Comparison of ENCODE assay signal across 12 mouse cellular contexts in genomic region chr2:94316526-94316925, GRCm38 (mm10).
A peak's percentile ranks its signal among the peaks of the same experiment; 100 is the strongest.
DNase-seq lines count a peak whose midpoint lies in the region; ATAC-seq and TF ChIP-seq lines count a peak whose summit lies in the region.
"Had no signal": no experiment of that assay in that cellular context is flagged by ENCODE, and none has a peak within 500 bp of the region (broad histone marks: within the 10 kb centered on the region; RNA-seq: fewer than 3 reads in every experiment).

No protein-coding gene starts in this region.

- 0 out of 2 replicates have a peak, but pooled peaks cover 16% of the 10 kb centered on the region for H3K36me3 ChIP-seq in kidney, postnatal 0 days (ENCODE audit: insufficient read depth, low read length)
- peaks cover 29% of the 10 kb centered on the region; the same call in 1 of the 2 replicates for H3K36me3 ChIP-seq in kidney, embryonic 16.5 days (ENCODE audit: insufficient read depth, low read length)

- H3K9me3 ChIP-seq in kidney, postnatal 0 days (replicated peaks; ENCODE audit: low read length) = no peaks in the 10 kb centered on the region
- no peaks in the 10 kb centered on the region for H3K9me3 ChIP-seq in kidney, embryonic 16.5 days (ENCODE audit: low read length)
- H3K9me3 ChIP-seq: heart, embryonic 15.5 days; limb, embryonic 10.5 days had no signal

- no peaks in the 10 kb centered on the region for H3K27me3 ChIP-seq in cerebellum, adult 2 months (ENCODE audit: control insufficient read depth, insufficient read depth, low read length)
- no peaks in the 10 kb centered on the region for H3K27me3 ChIP-seq in kidney, postnatal 0 days (ENCODE audit: insufficient read depth, low read length)
- no peaks in the 10 kb centered on the region for H3K27me3 ChIP-seq in kidney, embryonic 16.5 days (ENCODE audit: insufficient read depth, low read length)
- H3K27me3 ChIP-seq: heart, embryonic 15.5 days had no signal

- no peaks in the 10 kb centered on the region for H3K4me1 ChIP-seq in cerebellum, adult 2 months (ENCODE audit: control insufficient read depth, insufficient read depth, low read length)
- no peaks in the 10 kb centered on the region for H3K4me1 ChIP-seq in kidney, postnatal 0 days (replicated peaks; ENCODE audit: insufficient read depth, low read length)
- no peaks in the 10 kb centered on the region for H3K4me1 ChIP-seq in kidney, embryonic 16.5 days (ENCODE audit: insufficient read depth, low read length)
- H3K4me1 ChIP-seq: heart, embryonic 15.5 days; limb, embryonic 10.5 days had no signal

- H3K4me2 ChIP-seq in kidney, postnatal 0 days (ENCODE audit: low read length) = no peak overlapping the region
- no peak overlapping the region for H3K4me2 ChIP-seq in kidney, embryonic 16.5 days (replicated peaks; ENCODE audit: low read depth, low read length)
- H3K4me2 ChIP-seq: heart, embryonic 15.5 days had no signal

- H3K27ac ChIP-seq in cerebellum, adult 2 months (ENCODE audit: insufficient read depth, low read length) = no peak overlapping the region
- no peak overlapping the region for H3K27ac ChIP-seq in kidney, postnatal 0 days
- no peak overlapping the region for H3K27ac ChIP-seq in kidney, embryonic 16.5 days (ENCODE audit: low read length)
- H3K27ac ChIP-seq: heart, embryonic 15.5 days; limb, embryonic 10.5 days had no signal

- TF ChIP-seq POLR2A in cerebellum, adult 2 months (IDR thresholded peaks at IDR 0.05; ENCODE audit: borderline replicate concordance, insufficient read depth, low read length) = no peak

- 47% methylated on average over 5 of the region's 5 CpGs for WGBS in cerebellum, adult 2 months
- WGBS in kidney, postnatal 0 days = 77% methylated on average over 5 of the region's 5 CpGs
- WGBS in kidney, embryonic 16.5 days = 75% methylated on average over 5 of the region's 5 CpGs

- no peak for ATAC-seq in kidney, postnatal 0 days (replicated peaks; ENCODE audit: low FRiP score, low read depth)
- ATAC-seq in kidney, embryonic 16.5 days (ENCODE audit: low FRiP score, low TSS enrichment) = no peak
- ATAC-seq: inflammation-experienced regulatory T-cells, adult 6 months had no signal

- H3K4me3 ChIP-seq in cerebellum, adult 2 months (replicated peaks; ENCODE audit: insufficient read depth, low read depth, low read length) = no peak overlapping the region
- H3K4me3 ChIP-seq in kidney, postnatal 0 days (replicated peaks; ENCODE audit: low read depth, low read length) = no peak overlapping the region
- H3K4me3 ChIP-seq in kidney, embryonic 16.5 days (ENCODE audit: low read length) = no peak overlapping the region
- H3K4me3 ChIP-seq: heart, embryonic 15.5 days; limb, embryonic 10.5 days; myocyte had no signal

- no peak for DNase-seq in cerebellum, adult 2 months
- DNase-seq in cerebellum, adult 18-20 months = no peak
- DNase-seq in kidney, postnatal 0 days (ENCODE audit: low spot score) = peak; percentile 9
- peak; percentile 16 for DNase-seq in thymus, postnatal 14 days
- DNase-seq in thymus, postnatal 10 days (ENCODE audit: low spot score in 2 of 2) = no peak
- DNase-seq in spleen, postnatal 10 days (ENCODE audit: low spot score in 2 of 2) = no peak
- DNase-seq in testis, postnatal 14 days (ENCODE audit: low spot score) = no peak

- no peak overlapping the region for H3K9ac ChIP-seq in kidney, postnatal 0 days (ENCODE audit: low read depth, low read length)
- no peak overlapping the region for H3K9ac ChIP-seq in kidney, embryonic 16.5 days (replicated peaks; ENCODE audit: low read length)
- H3K9ac ChIP-seq: heart, embryonic 15.5 days had no signal

- 0 out of 2 replicates have a peak, but pooled peaks have one; percentile 3 for TF ChIP-seq CTCF in cerebellum, adult 2 months (IDR thresholded peaks at IDR 0.05; ENCODE audit: borderline replicate concordance, insufficient read depth, low read depth, low read length)
- TF ChIP-seq CTCF in kidney, postnatal 0 days (IDR thresholded peaks at IDR 0.05; ENCODE audit: low read depth) = peak; percentile 45; the same call in 1 of the 2 replicates

Comparison
In these comparisons a context has a peak if more than half of its experiments do, and no peak if none do; other contexts are left out.
1. DNase-seq: peak in kidney, postnatal 0 days (single experiment) and thymus, postnatal 14 days (single experiment); none in cerebellum, adult 2 months (0 of 2), cerebellum, adult 18-20 months (0 of 2), thymus, postnatal 10 days (0 of 2), spleen, postnatal 10 days (0 of 2) and testis, postnatal 14 days (single experiment).